ENCODE assay signal across 8 mouse cellular contexts in the genomic region with DNA sequence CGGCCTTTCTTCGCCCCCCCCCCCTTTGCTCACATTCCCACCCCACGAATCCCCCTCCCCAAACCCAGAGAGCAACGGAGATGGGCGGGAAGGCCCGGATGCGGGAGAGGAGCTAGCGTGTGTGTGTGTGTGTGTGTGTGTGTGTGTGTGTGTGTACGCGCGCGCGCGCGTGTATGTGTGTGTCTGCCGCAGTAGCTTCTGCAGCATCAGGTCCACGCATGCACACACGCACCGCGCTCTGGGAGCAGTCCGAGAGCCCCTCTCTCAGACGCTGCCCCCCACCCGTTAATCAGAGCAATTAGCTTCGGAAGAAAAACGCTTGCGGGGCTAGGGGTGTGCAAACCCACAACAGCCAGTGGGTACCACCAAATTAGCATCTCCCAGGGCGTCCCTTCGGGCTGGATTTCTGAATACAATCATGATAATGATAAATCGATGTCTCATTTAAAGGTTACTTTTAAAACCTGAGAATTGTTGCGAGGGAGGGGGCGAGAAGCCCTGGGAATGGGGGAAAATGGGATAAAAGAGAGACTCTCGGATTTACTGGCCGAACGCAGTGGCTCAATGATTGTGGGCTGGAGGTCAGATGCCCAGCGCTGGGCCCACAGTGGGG. TPM values are rescaled to one million over a fixed set of nuclear protein-coding genes. Genes with fewer than 3 reads are reported as not detected.
DNase-seq lines count a peak whose midpoint lies in the region; ATAC-seq and TF ChIP-seq lines count a peak whose summit lies in the region.

No protein-coding gene starts in this region.

- 1% methylated on average over 34 of the region's 35 CpGs for WGBS in heart, adult 2 months
- WGBS in forebrain, embryonic 16.5 days: under 1% methylated on average over 27 of the region's 35 CpGs
- WGBS in liver, postnatal 0 days (ENCODE audit: insufficient replicate concordance): 2% methylated on average over 34 of the region's 35 CpGs

- intact Hi-C loops in heart, adult 2 months (cut with DNase I): loop anchor here (2.0 kb wide), 1 partner anchor 13 kb away; a partner anchor contains a TSS

- ATAC-seq in forebrain, embryonic 16.5 days: peak; percentile 66
- ATAC-seq in liver, postnatal 0 days: no peak
- ATAC-seq in monocyte, adult 5-6 weeks (replicated peaks; ENCODE audit: insufficient number of reproducible peaks, low FRiP score, low TSS enrichment, poor library complexity, severe bottlenecking): no peak

- H3K9me3 ChIP-seq in forebrain, embryonic 16.5 days (ENCODE audit: control insufficient read depth, low read length): no peaks in the 10 kb centered on the region
- no peaks in the 10 kb centered on the region for H3K9me3 ChIP-seq in liver, postnatal 0 days (ENCODE audit: low read length)

- peaks cover 25% of the 10 kb centered on the region for H3K27me3 ChIP-seq in heart, adult 2 months (ENCODE audit: control insufficient read depth, insufficient read depth, low read length)
- H3K27me3 ChIP-seq in forebrain, embryonic 16.5 days (replicated peaks; ENCODE audit: control insufficient read depth, insufficient read depth, low read length): peaks cover 49% of the 10 kb centered on the region
- H3K27me3 ChIP-seq in liver, postnatal 0 days (ENCODE audit: insufficient read depth, low read length): peaks cover 100% of the 10 kb centered on the region

- no peak for TF ChIP-seq EP300 in heart, adult 2 months (IDR thresholded peaks at IDR 0.05; ENCODE audit: insufficient read depth, low read depth, low read length)
- TF ChIP-seq EP300 in liver, postnatal 0 days (IDR thresholded peaks at IDR 0.05; ENCODE audit: low read depth): no peak

- TF ChIP-seq CTCF in heart, adult 2 months (IDR thresholded peaks at IDR 0.05): no peak
- no peak for TF ChIP-seq CTCF in liver, postnatal 0 days (IDR thresholded peaks at IDR 0.05; ENCODE audit: low read depth)

- no peak overlapping the region for H3K27ac ChIP-seq in heart, adult 2 months
- H3K27ac ChIP-seq in forebrain, embryonic 16.5 days (ENCODE audit: low read length): peak overlapping the region; percentile 89
- H3K27ac ChIP-seq in liver, postnatal 0 days (ENCODE audit: low read depth): no peak overlapping the region

- H3K4me1 ChIP-seq in heart, adult 2 months (ENCODE audit: control insufficient read depth, insufficient read depth, low read length): peaks cover 2% of the 10 kb centered on the region; the same call in 1 of the 2 replicates
- peaks cover 51% of the 10 kb centered on the region for H3K4me1 ChIP-seq in forebrain, embryonic 16.5 days (replicated peaks; ENCODE audit: control insufficient read depth, insufficient read depth, low read length)
- H3K4me1 ChIP-seq in liver, postnatal 0 days (ENCODE audit: insufficient read depth): peaks cover 47% of the 10 kb centered on the region

- TF ChIP-seq POLR2A in heart, adult 2 months (IDR thresholded peaks at IDR 0.05; ENCODE audit: insufficient read depth, low read depth, low read length): no peak

- peak overlapping the region; percentile 96 for H3K4me2 ChIP-seq in forebrain, embryonic 16.5 days (ENCODE audit: low read length)
- H3K4me2 ChIP-seq in liver, postnatal 0 days (ENCODE audit: low read depth, low read length): peak overlapping the region; percentile 59; the same call in 1 of the 2 replicates

- no peaks in the 10 kb centered on the region for H3K36me3 ChIP-seq in heart, adult 2 months (ENCODE audit: control insufficient read depth, insufficient read depth, low read length)
- H3K36me3 ChIP-seq in forebrain, embryonic 16.5 days (ENCODE audit: control insufficient read depth, insufficient read depth): no peaks in the 10 kb centered on the region
- no peaks in the 10 kb centered on the region for H3K36me3 ChIP-seq in liver, postnatal 0 days (replicated peaks; ENCODE audit: insufficient read depth, low read length)

- no peak for DNase-seq in heart, adult 2 months
- DNase-seq in heart, postnatal 4 days: no peak
- DNase-seq in right cerebral cortex, postnatal 14 days: peak; percentile 80
- no peak for DNase-seq in right cerebral cortex, adult 18-20 months
- no peak for DNase-seq in liver, postnatal 0 days
- DNase-seq in urinary bladder, postnatal 10 days (ENCODE audit: low spot score): no peak

- H3K79me2 ChIP-seq in heart, adult 2 months (replicated peaks; ENCODE audit: control insufficient read depth, insufficient read depth, low read length): no peaks in the 10 kb centered on the region

- no peak overlapping the region for H3K9ac ChIP-seq in heart, adult 2 months (ENCODE audit: low read depth, low read length)
- H3K9ac ChIP-seq in forebrain, embryonic 16.5 days (replicated peaks; ENCODE audit: low read depth, low read length): peak overlapping the region; percentile 60
- no peak overlapping the region for H3K9ac ChIP-seq in liver, postnatal 0 days (replicated peaks)

- peak overlapping the region; percentile 18 for H3K4me3 ChIP-seq in heart, adult 2 months
- peak overlapping the region; percentile 44 for H3K4me3 ChIP-seq in forebrain, embryonic 16.5 days (replicated peaks; ENCODE audit: low read length)
- 0 out of 2 replicates have a peak overlapping the region, but pooled peaks have one; percentile 17 for H3K4me3 ChIP-seq in liver, postnatal 0 days (ENCODE audit: low read depth, low read length)

RNA-seq across cellular contexts. Expression of a gene that starts 13.1 kb away (rescaled TPM):
- 1 to 10 TPM; 4.0 to 5.3 TPM for total RNA-seq in heart, adult 2 months (2021)
- polyA plus RNA-seq in heart, adult 2 months (2012; rRNA removed): 2.0 and 2.7 TPM in 2 replicates
- total RNA-seq in heart, postnatal 4 days (2021): 1 to 10 TPM; 5.6 to 5.7 TPM
- 12.3 and 13.4 TPM in 2 replicates for polyA plus RNA-seq in forebrain, embryonic 16.5 days (2015; fragmentation: Nextera tagmentation; extraction: Ambion mirVana)
- 3.1 and 3.9 TPM in 2 replicates for polyA plus RNA-seq in liver, postnatal 0 days (2015; fragmentation: Nextera tagmentation; extraction: Ambion mirVana)
- total RNA-seq in monocyte, adult 5-6 weeks (2017): 2.7 to 7.3 TPM (median 4.7 TPM) in 3 replicates

RNA-seq across cellular contexts. Expression of a gene that starts 31.1 kb away (rescaled TPM):
- total RNA-seq in heart, adult 2 months (2021): 1 to 10 TPM; 1.7 to 2.3 TPM
- polyA plus RNA-seq in heart, adult 2 months (2012; rRNA removed): 2.3 and 3.0 TPM in 2 replicates
- total RNA-seq in heart, postnatal 4 days (2021): 1 to 10 TPM; 7.6 to 7.8 TPM
- polyA plus RNA-seq in forebrain, embryonic 16.5 days (2015; fragmentation: Nextera tagmentation; extraction: Ambion mirVana): 24.9 and 26.7 TPM in 2 replicates
- polyA plus RNA-seq in liver, postnatal 0 days (2015; fragmentation: Nextera tagmentation; extraction: Ambion mirVana): 1.9 and 2.0 TPM in 2 replicates
- 0.75 to 2.7 TPM (median 2.2 TPM) in 3 replicates for total RNA-seq in monocyte, adult 5-6 weeks (2017)

RNA-seq across cellular contexts. Expression of a gene that starts 32.2 kb away (rescaled TPM):
- 10 to 100 TPM in 1 of 2 experiments, 1 to 10 TPM in 1; 8.1 to 12.3 TPM for total RNA-seq in heart, adult 2 months (2021)
- polyA plus RNA-seq in heart, adult 2 months (2012; rRNA removed): 4.7 and 5.4 TPM in 2 replicates
- total RNA-seq in heart, postnatal 4 days (2021): 10 to 100 TPM; 30.5 to 34.9 TPM
- polyA plus RNA-seq in forebrain, embryonic 16.5 days (2015; fragmentation: Nextera tagmentation; extraction: Ambion mirVana): 18.1 and 18.5 TPM in 2 replicates
- polyA plus RNA-seq in liver, postnatal 0 days (2015; fragmentation: Nextera tagmentation; extraction: Ambion mirVana): 2.8 and 4.7 TPM in 2 replicates
- total RNA-seq in monocyte, adult 5-6 weeks (2017): 35.2 to 45.8 TPM (median 42.2 TPM) in 3 replicates
